Mouse (Mus musculus) heart, postnatal 10 days (tissue): Measurements from ENCODE around the gene Gin1. TPM values are rescaled to one million over a fixed set of nuclear protein-coding genes. Genes with fewer than 3 reads are reported as not detected.

Experiments
- total RNA-seq, 2 experiments: library from RNA; stranded (reverse); gene quantifications; 2 replicates each; pipeline ENCODE4 v1.2.3; 2021

Gin1 gene
- total RNA-seq, 2 experiments from 2014 or later, result 9.1 to 10.1 TPM

Other genes starting within 250 kb of the Gin1 start
- gene D1Ertd622e, start 108.1 kb upstream of the Gin1 start, total RNA-seq, result 1 to 10 TPM; 6.9 to 7.4 TPM
- gene Ppip5k2, start 239 bp downstream of the Gin1 start, total RNA-seq, result 10 to 100 TPM; 72.2 to 91.8 TPM